Mouse (Mus musculus): ENCODE results near the gene Fmnl3.

DNA sequence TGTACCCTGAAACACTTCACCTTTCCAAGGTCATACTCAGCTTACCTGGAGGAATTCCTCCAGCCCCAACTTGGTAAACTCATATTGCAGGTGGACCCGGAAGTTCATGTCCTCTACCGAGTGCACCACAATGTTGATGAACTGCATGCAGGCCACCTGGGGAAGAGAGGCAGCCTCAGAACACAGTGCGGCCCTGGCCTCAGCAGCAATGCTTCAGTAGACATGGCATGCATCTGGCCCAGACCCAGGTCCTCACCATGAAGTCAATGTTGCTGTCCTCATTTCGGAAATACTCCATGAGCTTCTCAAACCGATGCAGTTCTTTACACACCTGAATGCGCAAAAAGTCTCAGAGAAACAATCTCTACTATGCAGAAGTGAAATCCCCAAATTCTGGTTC, 44.7 kb downstream of the Fmnl3 start:
- TF ChIP-seq CTCF (IDR thresholded peaks at IDR 0.05; ENCODE audit: extremely low read depth, insufficient read length, insufficient replicate concordance, low read depth, low read length) (no peak), POLR2A (IDR thresholded peaks at IDR 0.05; ENCODE audit: low read depth, low read length) (no peak)
